Mouse (Mus musculus) stomach, embryonic 14.5 days (tissue): ENCODE measurements around the gene Cks1b. TPM values are rescaled to one million over a fixed set of nuclear protein-coding genes. Genes with fewer than 3 reads are reported as not detected.

Source experiments
- ATAC-seq: fragments of 200-750 bp; cut with Nextera tagmentation; 2 replicates; pipeline ENCODE4 v1.8.0; 2017; ENCODE audit warnings: low read depth, moderate TSS enrichment; ENCODE audit not compliant: insufficient number of reproducible peaks, insufficient read depth, low FRiP score
- H3K27ac ChIP-seq: fragments of 300-500 bp; sonication (generic); 2 replicates; pipeline ENCODE4 v1.5.1; 2014; ENCODE audit warnings: mild to moderate bottlenecking, low read length, moderate library complexity, mixed read lengths
- H3K27me3 ChIP-seq: fragments of 300-500 bp; sonication (generic); 2 replicates; pipeline ENCODE4 v1.6.1; 2014; ENCODE audit warnings: low read length, control low read depth, mixed read lengths; ENCODE audit not compliant: control insufficient read depth, insufficient read depth
- H3K36me3 ChIP-seq: fragments of 300-500 bp; sonication (generic); 2 replicates; pipeline ENCODE4 v1.6.1; 2014; ENCODE audit warnings: mild to moderate bottlenecking, control low read depth, low read length, moderate library complexity, mixed read lengths; ENCODE audit not compliant: control insufficient read depth, insufficient read depth
- H3K4me1 ChIP-seq: fragments of 300-500 bp; sonication (generic); 2 replicates; pipeline ENCODE4 v1.6.1; 2014; ENCODE audit warnings: low read length, control low read depth, mixed read lengths; ENCODE audit not compliant: control insufficient read depth, insufficient read depth
- H3K4me2 ChIP-seq: fragments of 300-500 bp; sonication (generic); replicated peaks from 2 replicates; pipeline ENCODE4 v1.6.1; 2014; ENCODE audit warnings: low read depth, low read length, control low read depth
- H3K4me3 ChIP-seq: fragments of 300-500 bp; sonication (generic); 2 replicates; pipeline ENCODE4 v1.5.1; 2014; ENCODE audit warnings: low read depth, low read length, control low read depth
- H3K9ac ChIP-seq: fragments of 300-500 bp; sonication (generic); replicated peaks from 2 replicates; pipeline ENCODE4 v1.6.1; 2014; ENCODE audit warnings: low read depth, mild to moderate bottlenecking, control low read depth, low read length, moderate library complexity, mixed read lengths
- H3K9me3 ChIP-seq: fragments of 300-500 bp; sonication (generic); 2 replicates; pipeline ENCODE4 v1.6.1; 2016; ENCODE audit warnings: low read depth, low read length, control low read depth; ENCODE audit not compliant: control insufficient read depth
- WGBS: fragments of 180-500 bp; shearing (Covaris S2); extraction: QIAGEN DNeasy Blood & Tissue Kit; methylation state at CpG from one replicate; pipeline ENCODE4 v1.1.7; 2014; 5-methylcytosine and 5-hydroxymethylcytosine counted together
- polyA plus RNA-seq: library from polyadenylated mRNA; unstranded; fragments of >200 nt; fragmentation: Nextera tagmentation; extraction: Ambion mirVana; gene quantifications from 2 replicates; pipeline ENCODE4 v1.2.1, GENCODE M21; 2014

The Cks1b gene
- polyA plus RNA-seq, 1 experiment from 2014 or later: 503 TPM

- H3K27ac ChIP-seq: no peak overlapping the region
- ATAC-seq: peak; percentile 33; the same call in 1 of the 2 replicates
These were observed 31.4 kb upstream of the Cks1b start for GRCm38 (mm10) chr3:89449541-89449940.

DNA sequence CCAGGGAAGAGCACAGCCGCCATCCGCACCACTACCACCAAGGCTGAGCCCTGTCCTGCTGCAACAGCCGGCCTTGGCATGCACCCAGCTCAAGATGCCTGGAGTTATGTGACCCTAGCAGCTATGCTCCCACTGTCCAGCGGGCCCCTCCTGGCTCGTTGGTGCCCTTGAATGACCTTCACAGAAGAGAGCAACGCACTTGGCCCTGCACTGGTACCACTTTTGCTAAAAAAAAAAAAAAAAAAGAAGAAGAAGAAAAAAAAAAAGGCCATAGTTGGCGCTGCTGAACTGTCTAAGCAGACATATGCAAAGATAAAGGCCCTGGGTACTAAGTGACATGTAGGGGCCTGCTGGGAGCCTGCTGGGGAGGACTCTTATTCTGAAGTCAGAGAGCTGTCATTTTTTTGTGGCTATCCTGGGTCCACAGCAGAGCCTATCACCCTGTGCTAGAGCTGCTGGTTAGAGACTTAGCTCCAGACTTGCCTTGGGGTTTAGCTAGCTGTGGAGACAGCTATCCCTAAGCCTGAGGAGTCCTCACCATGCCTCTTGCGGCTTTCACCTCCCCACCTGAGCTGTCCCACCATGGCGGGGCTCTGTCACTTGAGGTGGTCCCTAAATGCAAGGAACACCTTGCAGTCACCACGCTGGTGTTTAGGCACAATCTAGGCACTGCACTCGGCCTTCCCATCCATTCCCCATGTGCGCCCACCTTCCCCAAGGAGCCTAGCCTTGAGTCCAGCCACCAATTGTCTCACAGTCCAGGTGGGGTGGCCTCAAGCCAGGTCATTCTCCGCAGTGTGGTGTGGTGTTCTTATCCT is 30.7 kb upstream of the Cks1b start:
- WGBS: 64% methylated on average over 13 of the region's 13 CpGs
- Histone ChIP-seq H3K9me3 (no peaks in the 10 kb centered on the region), H3K4me2 (no peak overlapping the region), H3K36me3 (peaks cover 14% of the 10 kb centered on the region; the same call in 1 of the 2 replicates), H3K27ac (no peak overlapping the region), H3K4me1 (peaks cover 3% of the 10 kb centered on the region; the same call in 1 of the 2 replicates), H3K9ac (no peak overlapping the region), H3K27me3 (no peaks in the 10 kb centered on the region), H3K4me3 (no peak overlapping the region)
- peak; percentile 57; the same call in 1 of the 2 replicates for ATAC-seq

More at GRCm38 (mm10) chr3:89449541-89449940, 31.4 kb upstream of the Cks1b start:
- no peak overlapping the region for H3K9ac ChIP-seq
- H3K4me1 ChIP-seq: peaks cover 3% of the 10 kb centered on the region; the same call in 1 of the 2 replicates
- no peaks in the 10 kb centered on the region for H3K27me3 ChIP-seq
- no peaks in the 10 kb centered on the region for H3K9me3 ChIP-seq
- no peak overlapping the region for H3K4me2 ChIP-seq
- peaks cover 14% of the 10 kb centered on the region; the same call in 1 of the 2 replicates for H3K36me3 ChIP-seq
- H3K4me3 ChIP-seq: no peak overlapping the region
- WGBS: 45% methylated on average over 7 of the region's 7 CpGs

GRCm38 (mm10) chr3:89440691-89441090 is 22.5 kb upstream of the Cks1b start:
- no peaks in the 10 kb centered on the region for H3K27me3 ChIP-seq
- no peaks in the 10 kb centered on the region for H3K9me3 ChIP-seq
- ATAC-seq: no peak
- H3K27ac ChIP-seq: no peak overlapping the region
- H3K4me1 ChIP-seq: 0 out of 2 replicates have a peak, but pooled peaks cover 5% of the 10 kb centered on the region
- no peak overlapping the region for H3K9ac ChIP-seq
- H3K4me2 ChIP-seq: no peak overlapping the region
- no peak overlapping the region for H3K4me3 ChIP-seq
- H3K36me3 ChIP-seq: no peaks in the 10 kb centered on the region; the same call in 1 of the 2 replicates
- WGBS: 96% methylated on average over 2 of the region's 2 CpGs

DNA sequence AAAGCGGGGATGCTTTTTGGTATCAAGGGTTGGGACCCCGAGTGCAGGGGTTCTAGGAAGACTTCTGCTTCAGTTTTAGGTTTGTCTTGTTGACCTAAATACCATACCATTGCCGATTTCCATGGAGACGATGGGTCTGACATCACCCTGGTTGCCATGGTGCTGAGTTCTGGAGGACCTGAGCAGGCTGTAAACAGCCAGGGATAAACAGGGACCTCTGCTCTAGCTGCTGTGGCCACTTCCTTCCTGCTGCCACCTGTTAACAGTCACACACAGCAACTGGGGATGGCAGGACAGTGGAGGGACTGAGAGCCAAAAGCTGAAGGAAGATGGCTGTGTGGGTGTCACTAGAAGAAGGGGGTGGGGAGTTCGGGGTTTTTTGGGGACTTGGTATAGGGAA is 19.1 kb upstream of the Cks1b start:
- 0 out of 2 replicates have a peak, but pooled peaks cover 5% of the 10 kb centered on the region for H3K4me1 ChIP-seq
- peak overlapping the region; percentile 59; the same call in 1 of the 2 replicates for H3K27ac ChIP-seq
- H3K4me2 ChIP-seq: peak overlapping the region; percentile 55
- no peaks in the 10 kb centered on the region for H3K27me3 ChIP-seq
- peak overlapping the region; percentile 43 for H3K4me3 ChIP-seq
- WGBS: 29% methylated on average over 5 of the region's 5 CpGs
- H3K9me3 ChIP-seq: no peaks in the 10 kb centered on the region
- ATAC-seq: peak; percentile 33; the same call in 1 of the 2 replicates
- peak overlapping the region; percentile 37 for H3K9ac ChIP-seq
- peaks cover 20% of the 10 kb centered on the region; the same call in 1 of the 2 replicates for H3K36me3 ChIP-seq

DNA sequence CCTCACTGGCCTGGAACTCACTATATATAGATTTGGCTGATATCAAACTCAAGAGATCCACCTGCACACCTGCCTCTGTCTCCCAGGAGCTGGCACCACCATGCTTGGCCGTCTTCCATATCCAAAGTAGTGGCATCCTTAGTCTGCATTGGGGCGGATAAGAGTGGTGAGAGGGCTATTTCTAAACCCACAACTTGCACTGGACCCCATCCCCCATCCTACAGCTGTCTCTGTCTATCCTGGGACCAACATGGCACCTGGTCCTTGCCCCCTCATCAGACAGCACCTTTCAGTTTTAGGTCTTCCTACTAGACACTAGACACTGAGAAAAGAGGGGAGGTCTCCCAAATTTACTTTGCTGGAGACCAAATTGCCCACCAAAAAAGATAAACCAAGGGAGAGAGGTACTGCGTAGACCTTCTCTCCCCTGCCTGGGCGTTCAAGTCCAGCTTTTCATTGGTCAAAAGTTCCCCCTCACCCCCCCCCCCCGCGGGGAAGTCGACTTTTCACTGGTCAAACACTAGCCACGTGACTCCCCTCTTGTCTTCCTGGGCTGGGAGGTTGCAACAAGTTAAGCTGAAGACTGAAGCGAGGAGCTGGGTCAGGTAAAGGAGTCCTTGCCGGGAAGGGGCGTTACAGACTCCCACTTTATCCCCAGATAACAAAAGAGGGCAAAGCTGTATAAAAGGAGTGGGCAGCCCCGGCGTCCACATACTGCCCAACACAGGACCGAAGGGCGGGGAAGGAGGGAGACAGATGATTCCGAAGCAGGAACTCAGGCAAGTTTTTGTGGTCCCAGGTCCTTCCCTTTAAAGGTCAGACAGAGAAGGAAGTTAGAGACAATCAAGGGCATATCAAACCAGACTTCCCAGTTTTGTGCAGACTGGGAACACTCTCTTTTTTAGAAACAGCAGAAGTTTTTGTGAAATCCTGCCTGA is 18.3 kb upstream of the Cks1b start, which contains the start of gene Pbxip1:
TSS of gene Pbxip1 (plus strand) at position 531 of the 938 bp plus-strand sequence.
- Histone ChIP-seq H3K27ac (peak within 1 kb of the TSS; percentile 59; the same call in 1 of the 2 replicates), H3K9me3 (no peaks in the 10 kb centered on the region), H3K4me1 (peaks cover 6% of the 10 kb centered on the region), H3K4me3 (peak within 1 kb of the TSS; percentile 43), H3K9ac (peak within 1 kb of the TSS; percentile 37), H3K4me2 (peak within 1 kb of the TSS; percentile 55), H3K27me3 (no peaks in the 10 kb centered on the region), H3K36me3 (peaks cover 24% of the 10 kb centered on the region; the same call in 1 of the 2 replicates)
- 5% methylated on average over 16 of the region's 16 CpGs for WGBS
- ATAC-seq: peak; percentile 86

DNA sequence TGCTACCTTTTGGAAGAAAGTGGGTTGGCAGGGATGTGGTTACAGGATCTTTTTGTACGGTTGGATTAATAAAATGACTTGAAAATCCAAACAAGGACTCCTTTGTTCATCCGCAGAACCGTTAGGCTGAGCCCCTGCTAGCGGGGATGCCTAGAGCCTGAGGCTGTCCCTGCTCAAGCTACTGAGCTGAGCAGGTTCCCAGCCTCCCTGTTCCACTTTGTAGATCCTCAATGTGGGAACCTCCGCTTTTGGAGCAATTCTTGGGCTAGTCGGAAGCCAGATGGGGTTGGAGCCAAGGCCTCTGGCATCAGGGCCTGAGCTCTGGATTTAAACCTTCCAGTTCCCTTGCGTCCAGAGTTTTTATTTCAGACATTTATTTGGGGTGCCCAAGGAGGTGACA is 16.9 kb upstream of the Cks1b start:
- Histone ChIP-seq H3K9ac (no peak overlapping the region), H3K27me3 (no peaks in the 10 kb centered on the region), H3K4me2 (no peak overlapping the region), H3K9me3 (no peaks in the 10 kb centered on the region), H3K36me3 (peaks cover 24% of the 10 kb centered on the region; the same call in 1 of the 2 replicates), H3K27ac (no peak overlapping the region), H3K4me1 (peaks cover 11% of the 10 kb centered on the region), H3K4me3 (no peak overlapping the region)
- ATAC-seq: no peak
- 73% methylated on average over 7 of the region's 7 CpGs for WGBS

DNA sequence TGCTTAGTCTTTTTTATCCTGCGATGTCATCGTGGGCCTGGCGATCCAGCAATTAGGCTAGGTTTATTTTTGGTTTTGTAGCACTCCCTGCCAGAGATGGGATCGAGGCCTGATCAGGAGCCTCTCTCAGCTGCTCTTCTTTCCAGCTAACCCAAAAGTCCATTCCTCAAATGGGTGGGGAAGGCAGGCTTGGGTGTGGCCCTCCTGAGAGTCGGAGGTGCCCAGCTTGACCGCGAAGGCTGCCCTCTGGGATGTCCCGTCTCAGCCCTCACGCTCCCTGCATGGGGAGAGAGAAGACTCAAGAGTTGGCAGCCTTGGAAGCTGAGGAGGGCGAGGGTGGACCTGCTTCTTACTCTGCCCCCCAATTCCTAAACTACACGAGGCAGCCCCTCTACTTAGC is 16.3 kb upstream of the Cks1b start:
- ATAC-seq: no peak
- Histone ChIP-seq H3K9me3 (no peaks in the 10 kb centered on the region), H3K27me3 (no peaks in the 10 kb centered on the region), H3K36me3 (peaks cover 24% of the 10 kb centered on the region; the same call in 1 of the 2 replicates), H3K27ac (no peak overlapping the region), H3K4me3 (no peak overlapping the region), H3K4me1 (peaks cover 11% of the 10 kb centered on the region), H3K9ac (no peak overlapping the region), H3K4me2 (no peak overlapping the region)
- WGBS: 78% methylated on average over 11 of the region's 11 CpGs

- Histone ChIP-seq H3K9me3 (no peaks in the 10 kb centered on the region), H3K4me2 (no peak overlapping the region), H3K9ac (no peak overlapping the region), H3K36me3 (peaks cover 31% of the 10 kb centered on the region), H3K4me3 (no peak overlapping the region), H3K27me3 (no peaks in the 10 kb centered on the region), H3K27ac (no peak overlapping the region), H3K4me1 (peaks cover 11% of the 10 kb centered on the region)
- 86% methylated on average over 8 of the region's 8 CpGs for WGBS
- ATAC-seq: no peak
These were observed 14.4 kb upstream of the Cks1b start for GRCm38 (mm10) chr3:89432606-89433005.
